In the genomic region with DNA sequence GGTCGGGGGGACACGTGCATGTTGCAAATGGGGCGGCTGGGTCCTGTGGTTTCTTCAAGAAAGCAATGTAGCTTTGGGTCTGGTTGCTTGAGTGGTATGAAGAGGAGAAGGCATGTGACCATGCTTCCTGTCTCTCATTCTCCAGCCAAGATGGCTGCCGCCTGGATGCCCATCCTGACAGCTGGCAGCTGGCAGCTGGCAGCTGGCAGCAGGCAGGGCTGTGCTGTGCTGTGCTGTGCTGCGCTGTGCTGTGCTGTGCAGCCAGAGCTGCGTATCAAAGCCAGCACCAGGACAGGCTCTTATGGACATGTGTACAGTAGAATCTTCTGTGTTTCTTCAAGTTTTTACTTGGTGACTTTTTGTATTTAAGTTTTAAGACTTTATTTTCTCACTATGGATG, we compare ENCODE assay signal across 24 mouse cellular contexts. TPM values are rescaled to one million over a fixed set of nuclear protein-coding genes. Genes with fewer than 3 reads are reported as not detected.
A peak's percentile ranks its signal among the peaks of the same experiment; 100 is the strongest.
DNase-seq lines count a peak whose midpoint lies in the region; ATAC-seq and TF ChIP-seq lines count a peak whose summit lies in the region.
"Had no signal": no experiment of that assay in that cellular context is flagged by ENCODE, and none has a peak within 500 bp of the region (broad histone marks: within the 10 kb centered on the region; RNA-seq: fewer than 3 reads in every experiment).

No protein-coding gene starts in this region.

- DNase-seq in forebrain, embryonic 14.5 days (ENCODE audit: low spot score), result no peak
- no peak for DNase-seq in heart, adult 2 months
- no peak for DNase-seq in hindbrain, embryonic 11.5 days (ENCODE audit: low spot score)
- DNase-seq in left cerebral cortex, postnatal 4 days, result peak; percentile 61
- DNase-seq in left cerebral cortex, postnatal 36 days (ENCODE audit: low spot score in 2 of 2), result no peak
- DNase-seq: adrenal gland, adult 8-10 months; adrenal gland, postnatal 14 days; adrenal gland, postnatal 36 days; B cell, adult 2 months; cerebellum, adult 11-12 months; cerebellum, adult 2 months; cerebellum, adult 9-10 months; cerebellum, postnatal 25 days had no signal

- H3K9me3 ChIP-seq in forebrain, embryonic 14.5 days (replicated peaks; ENCODE audit: control insufficient read depth, low read length), result no peaks in the 10 kb centered on the region
- H3K9me3 ChIP-seq in forebrain, embryonic 13.5 days (replicated peaks), result no peaks in the 10 kb centered on the region
- H3K9me3 ChIP-seq in heart, embryonic 13.5 days, result no peaks in the 10 kb centered on the region
- H3K9me3 ChIP-seq in hindbrain, embryonic 15.5 days, result no peaks in the 10 kb centered on the region
- H3K9me3 ChIP-seq in hindbrain, embryonic 11.5 days (ENCODE audit: control insufficient read depth, low read length), result no peaks in the 10 kb centered on the region
- H3K9me3 ChIP-seq: embryonic facial prominence, embryonic 12.5 days; forebrain, embryonic 15.5 days had no signal

- peaks cover 31% of the 10 kb centered on the region for H3K36me3 ChIP-seq in forebrain, embryonic 14.5 days (ENCODE audit: control insufficient read depth, insufficient read depth, low read length)
- peaks cover 42% of the 10 kb centered on the region for H3K36me3 ChIP-seq in forebrain, embryonic 13.5 days (ENCODE audit: poor library complexity, severe bottlenecking)
- H3K36me3 ChIP-seq in heart, embryonic 13.5 days, result peaks cover 39% of the 10 kb centered on the region
- peaks cover 6% of the 10 kb centered on the region for H3K36me3 ChIP-seq in heart, adult 2 months (ENCODE audit: control insufficient read depth, insufficient read depth, low read length)
- H3K36me3 ChIP-seq in hindbrain, embryonic 15.5 days, result no peaks in the 10 kb centered on the region
- peaks cover 6% of the 10 kb centered on the region; the same call in 1 of the 2 replicates for H3K36me3 ChIP-seq in hindbrain, embryonic 11.5 days (ENCODE audit: control insufficient read depth, insufficient read depth, low read length)
- H3K36me3 ChIP-seq: G1E had no signal

- H3K27me3 ChIP-seq in forebrain, embryonic 14.5 days (replicated peaks; ENCODE audit: control insufficient read depth, insufficient read depth, low read length), result no peaks in the 10 kb centered on the region
- no peaks in the 10 kb centered on the region for H3K27me3 ChIP-seq in forebrain, embryonic 13.5 days
- no peaks in the 10 kb centered on the region for H3K27me3 ChIP-seq in heart, embryonic 13.5 days (replicated peaks)
- H3K27me3 ChIP-seq in heart, adult 2 months (ENCODE audit: control insufficient read depth, insufficient read depth, low read length), result no peaks in the 10 kb centered on the region
- H3K27me3 ChIP-seq in hindbrain, embryonic 15.5 days, result no peaks in the 10 kb centered on the region
- H3K27me3 ChIP-seq in hindbrain, embryonic 11.5 days (ENCODE audit: control insufficient read depth, insufficient read depth, low read length), result no peaks in the 10 kb centered on the region; the same call in 1 of the 2 replicates
- H3K27me3 ChIP-seq: CH12.LX; embryonic facial prominence, embryonic 12.5 days; forebrain, embryonic 15.5 days; Patski had no signal

- TF ChIP-seq EP300 in heart, adult 2 months (IDR thresholded peaks at IDR 0.05; ENCODE audit: insufficient read depth, low read depth, low read length), result no peak

- ATAC-seq in forebrain, embryonic 14.5 days, result 0 out of 2 replicates have a peak, but pooled peaks have one; percentile 19
- no peak for ATAC-seq in forebrain, embryonic 13.5 days
- no peak for ATAC-seq in heart, embryonic 13.5 days (ENCODE audit: extremely low read depth, insufficient number of reproducible peaks, low FRiP score, low TSS enrichment)
- ATAC-seq in hindbrain, embryonic 15.5 days (ENCODE audit: low FRiP score, low read depth), result peak; percentile 29; the same call in 1 of the 2 replicates
- no peak for ATAC-seq in hindbrain, embryonic 11.5 days (ENCODE audit: low FRiP score)
- ATAC-seq: activated CD4-positive, CD25-positive, alpha-beta regulatory T cell, adult 4 months; CD4-positive, CD25-positive, alpha-beta regulatory T cell, adult 4 months; forebrain, embryonic 15.5 days; Patski had no signal

- no peak for TF ChIP-seq POLR2A in heart, adult 2 months (IDR thresholded peaks at IDR 0.05; ENCODE audit: insufficient read depth, low read depth, low read length)

- WGBS in forebrain, embryonic 14.5 days, result 91% methylated on average over 6 of the region's 6 CpGs
- 93% methylated on average over 6 of the region's 6 CpGs for WGBS in forebrain, embryonic 13.5 days
- WGBS in heart, embryonic 13.5 days, result 86% methylated on average over 6 of the region's 6 CpGs
- 93% methylated on average over 6 of the region's 6 CpGs for WGBS in heart, adult 2 months
- WGBS in hindbrain, embryonic 15.5 days, result 78% methylated on average over 6 of the region's 6 CpGs
- WGBS in hindbrain, embryonic 11.5 days, result 85% methylated on average over 6 of the region's 6 CpGs

- H3K9ac ChIP-seq in forebrain, embryonic 14.5 days (ENCODE audit: low read length), result no peak overlapping the region
- no peak overlapping the region for H3K9ac ChIP-seq in forebrain, embryonic 13.5 days
- H3K9ac ChIP-seq in heart, embryonic 13.5 days, result no peak overlapping the region
- H3K9ac ChIP-seq in heart, adult 2 months (ENCODE audit: low read depth, low read length), result no peak overlapping the region
- no peak overlapping the region for H3K9ac ChIP-seq in hindbrain, embryonic 15.5 days
- no peak overlapping the region for H3K9ac ChIP-seq in hindbrain, embryonic 11.5 days (ENCODE audit: low read depth, low read length)
- H3K9ac ChIP-seq: embryonic facial prominence, embryonic 12.5 days; forebrain, embryonic 15.5 days had no signal

- H3K27ac ChIP-seq in forebrain, embryonic 14.5 days (ENCODE audit: low read depth, low read length), result no peak overlapping the region
- no peak overlapping the region for H3K27ac ChIP-seq in forebrain, embryonic 13.5 days
- H3K27ac ChIP-seq in heart, embryonic 13.5 days (replicated peaks), result no peak overlapping the region
- H3K27ac ChIP-seq in heart, adult 2 months, result no peak overlapping the region
- H3K27ac ChIP-seq in hindbrain, embryonic 15.5 days (replicated peaks), result no peak overlapping the region
- no peak overlapping the region for H3K27ac ChIP-seq in hindbrain, embryonic 11.5 days (ENCODE audit: low read depth, low read length)
- H3K27ac ChIP-seq: embryonic facial prominence, embryonic 10.5 days; embryonic facial prominence, embryonic 12.5 days; forebrain, embryonic 15.5 days had no signal

- H3K4me1 ChIP-seq in forebrain, embryonic 14.5 days (ENCODE audit: control insufficient read depth, insufficient read depth, low read length), result peaks cover 18% of the 10 kb centered on the region
- peaks cover 23% of the 10 kb centered on the region for H3K4me1 ChIP-seq in forebrain, embryonic 13.5 days
- H3K4me1 ChIP-seq in heart, embryonic 13.5 days, result peaks cover 37% of the 10 kb centered on the region
- peaks cover 24% of the 10 kb centered on the region for H3K4me1 ChIP-seq in heart, adult 2 months (ENCODE audit: control insufficient read depth, insufficient read depth, low read length)
- H3K4me1 ChIP-seq in hindbrain, embryonic 15.5 days (replicated peaks), result peaks cover 8% of the 10 kb centered on the region; the same call in 1 of the 2 replicates
- H3K4me1 ChIP-seq in hindbrain, embryonic 11.5 days (replicated peaks; ENCODE audit: control insufficient read depth, insufficient read depth, low read length), result no peaks in the 10 kb centered on the region

- peaks cover 2% of the 10 kb centered on the region; the same call in 1 of the 2 replicates for H3K79me2 ChIP-seq in heart, adult 2 months (replicated peaks; ENCODE audit: control insufficient read depth, insufficient read depth, low read length)

- no peak overlapping the region for H3K4me3 ChIP-seq in forebrain, embryonic 14.5 days (ENCODE audit: low read depth, low read length)
- H3K4me3 ChIP-seq in forebrain, embryonic 13.5 days, result no peak overlapping the region
- H3K4me3 ChIP-seq in heart, embryonic 13.5 days, result no peak overlapping the region
- no peak overlapping the region for H3K4me3 ChIP-seq in heart, adult 2 months
- H3K4me3 ChIP-seq in hindbrain, embryonic 15.5 days, result no peak overlapping the region
- no peak overlapping the region for H3K4me3 ChIP-seq in hindbrain, embryonic 11.5 days (ENCODE audit: low read depth, low read length)
- H3K4me3 ChIP-seq: embryonic facial prominence, embryonic 10.5 days; embryonic facial prominence, embryonic 12.5 days; forebrain, embryonic 15.5 days had no signal

- TF ChIP-seq CTCF in heart, adult 2 months (IDR thresholded peaks at IDR 0.05), result no peak

- intact Hi-C loops in heart, adult 2 months (cut with DNase I), result no loop called here
- intact Hi-C loops in left cerebral cortex, postnatal 4 days (cut with DNase I), result no loop called here
- intact Hi-C loops in left cerebral cortex, postnatal 36 days (cut with DNase I), result no loop called here

- H3K4me2 ChIP-seq in forebrain, embryonic 14.5 days (ENCODE audit: low read length), result no peak overlapping the region
- no peak overlapping the region for H3K4me2 ChIP-seq in forebrain, embryonic 13.5 days
- peak overlapping the region; percentile 70; the same call in 1 of the 2 replicates for H3K4me2 ChIP-seq in heart, embryonic 13.5 days
- no peak overlapping the region for H3K4me2 ChIP-seq in hindbrain, embryonic 15.5 days
- no peak overlapping the region for H3K4me2 ChIP-seq in hindbrain, embryonic 11.5 days (replicated peaks; ENCODE audit: low read depth, low read length)
- H3K4me2 ChIP-seq: embryonic facial prominence, embryonic 12.5 days; forebrain, embryonic 15.5 days had no signal

RNA-seq across cellular contexts. Expression of gene Ackr3, which starts 11.1 kb away (rescaled TPM):
- polyA plus RNA-seq in forebrain, embryonic 14.5 days (2014; fragmentation: Nextera tagmentation; extraction: Ambion mirVana), result 33.5 and 40.2 TPM in 2 replicates
- 28.5 and 29.1 TPM in 2 replicates for polyA plus RNA-seq in forebrain, embryonic 13.5 days (2015; fragmentation: Nextera tagmentation; extraction: Ambion mirVana)
- 38.3 and 38.5 TPM in 2 replicates for polyA plus RNA-seq in heart, embryonic 13.5 days (2015; fragmentation: Nextera tagmentation; extraction: Ambion mirVana)
- total RNA-seq in heart, adult 2 months (2021), result 10 to 100 TPM; 56.5 to 58.0 TPM
- polyA plus RNA-seq in heart, adult 2 months (2012; rRNA removed), result 186 and 351 TPM in 2 replicates
- polyA plus RNA-seq in hindbrain, embryonic 15.5 days (2015; fragmentation: Nextera tagmentation; extraction: Ambion mirVana), result 9.6 and 10.4 TPM in 2 replicates
- polyA plus RNA-seq in hindbrain, embryonic 11.5 days (2014; fragmentation: Nextera tagmentation; extraction: Ambion mirVana), result 25.7 and 29.6 TPM in 2 replicates
- 1 to 10 TPM; 7.3 to 9.0 TPM for total RNA-seq in left cerebral cortex, postnatal 4 days (2021)
- 1 to 10 TPM; 6.3 to 7.7 TPM for total RNA-seq in left cerebral cortex, postnatal 36 days (2021)
- polyA plus RNA-seq: CD4-positive, CD25-positive, alpha-beta regulatory T cell, adult 4 months; G1E had no signal

Comparison
In these comparisons a context has a peak if more than half of its experiments do, and no peak if none do; other contexts are left out.
1. ATAC-seq: peak in forebrain, embryonic 14.5 days (single experiment) and hindbrain, embryonic 15.5 days (single experiment); none in forebrain, embryonic 13.5 days (single experiment), heart, embryonic 13.5 days (single experiment) and hindbrain, embryonic 11.5 days (single experiment).